Mouse (Mus musculus): ENCODE data around the gene Vamp8. TPM values are rescaled to one million over a fixed set of nuclear protein-coding genes. Genes with fewer than 3 reads are reported as not detected.
A peak's percentile ranks its signal among the peaks of the same experiment; 100 is the strongest.

Vamp8 gene
- polyA plus RNA-seq, 1 experiment from 2014 or later = 146 TPM

DNA sequence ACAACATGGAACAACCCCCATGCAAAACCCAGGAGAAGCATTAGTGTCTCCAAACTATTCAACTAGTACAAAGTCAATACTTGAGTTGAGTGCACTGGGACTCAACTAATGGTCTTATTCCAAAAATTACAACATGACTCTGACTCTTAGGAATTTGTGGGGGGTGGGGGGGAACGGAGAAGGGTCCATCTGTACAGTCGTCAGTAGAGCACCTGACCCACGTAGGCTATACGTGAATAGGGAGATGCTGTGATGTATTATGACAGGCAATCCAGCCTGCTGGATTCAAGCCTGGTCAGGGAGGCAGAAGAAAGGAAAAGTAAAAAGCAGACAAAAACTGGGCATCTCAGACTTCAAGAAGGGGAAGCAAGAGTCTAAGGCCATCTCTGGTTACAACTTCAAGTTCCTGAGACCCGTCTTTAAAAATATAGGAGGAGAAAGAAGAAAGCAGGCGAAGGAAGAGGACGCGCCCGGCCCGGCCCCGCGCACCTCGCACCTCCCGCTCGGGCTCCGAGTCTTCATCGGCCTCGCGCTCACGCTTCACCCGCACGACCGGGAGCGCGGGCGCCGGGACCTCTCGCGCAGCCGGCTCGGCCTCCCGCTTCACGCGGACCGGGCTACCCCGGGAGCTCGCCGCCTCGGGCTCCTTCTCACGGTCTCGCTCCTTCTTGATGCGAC is 46.0 kb downstream of the Vamp8 start:
- peaks cover 40% of the 10 kb centered on the region for H3K4me1 ChIP-seq
- no peaks in the 10 kb centered on the region for H3K9me3 ChIP-seq
- H3K27ac ChIP-seq = peak overlapping the region; percentile 44; the same call in 1 of the 2 replicates
- H3K4me2 ChIP-seq (replicated peaks) = peak overlapping the region; percentile 91
- peaks cover 30% of the 10 kb centered on the region for H3K36me3 ChIP-seq
- ATAC-seq (ENCODE audit: low FRiP score, low read depth) = peak; percentile 20; the same call in 1 of the 2 replicates
- peak overlapping the region; percentile 92 for H3K9ac ChIP-seq
- no peaks in the 10 kb centered on the region for H3K27me3 ChIP-seq
- under 1% methylated on average over 42 of the region's 42 CpGs for WGBS
- H3K4me3 ChIP-seq = peak overlapping the region; percentile 90

DNA sequence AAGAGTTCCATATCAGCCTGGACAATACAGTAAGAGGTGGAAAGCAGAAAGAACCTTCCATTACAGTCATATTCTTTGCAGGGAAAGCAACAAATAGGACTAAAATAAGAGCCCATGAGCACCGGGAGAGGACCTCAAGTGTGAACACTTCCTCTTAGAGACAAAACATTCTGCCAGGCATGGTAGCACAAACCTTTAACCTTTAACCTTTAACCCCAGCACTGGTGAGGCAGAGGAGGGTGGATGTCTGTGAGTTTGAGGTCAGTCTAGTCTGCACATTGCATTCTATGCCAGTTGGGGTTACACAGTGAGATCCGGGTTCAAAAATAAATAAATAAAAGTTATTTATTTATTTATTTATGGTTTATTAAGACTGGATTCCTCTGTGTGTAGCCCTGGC is 50.0 kb downstream of the Vamp8 start:
- Histone ChIP-seq H3K27me3 (no peaks in the 10 kb centered on the region), H3K4me1 (peaks cover 14% of the 10 kb centered on the region), H3K36me3 (peaks cover 59% of the 10 kb centered on the region), H3K9ac (no peak overlapping the region), H3K4me2 (replicated peaks) (no peak overlapping the region), H3K4me3 (no peak overlapping the region), H3K27ac (no peak overlapping the region; the same call in 1 of the 2 replicates), H3K9me3 (no peaks in the 10 kb centered on the region)
- WGBS = 71% methylated on average over 2 of the region's 2 CpGs
- ATAC-seq (ENCODE audit: low FRiP score, low read depth) = no peak

Other genes with a start within 250 kb of the Vamp8 start
- gene Atoh8, start 155.1 kb downstream of the Vamp8 start, polyA plus RNA-seq (2015; fragmentation: Nextera tagmentation; extraction: Ambion mirVana) = 31.5 and 32.3 TPM in 2 replicates
- not detected in 2 replicates for gene Sftpb, start 86.1 kb downstream of the Vamp8 start, polyA plus RNA-seq (2015; fragmentation: Nextera tagmentation; extraction: Ambion mirVana)
- gene Usp39, start 45.5 kb downstream of the Vamp8 start, polyA plus RNA-seq (2015; fragmentation: Nextera tagmentation; extraction: Ambion mirVana) = 51.5 and 51.7 TPM in 2 replicates
- 28.6 and 30.2 TPM in 2 replicates for gene 0610030E20Rik, start 43.4 kb downstream of the Vamp8 start, polyA plus RNA-seq (2015; fragmentation: Nextera tagmentation; extraction: Ambion mirVana)
- 12.1 and 14.6 TPM in 2 replicates for gene Tmem150a, start 35.3 kb downstream of the Vamp8 start, polyA plus RNA-seq (2015; fragmentation: Nextera tagmentation; extraction: Ambion mirVana)
- gene Rnf181, start 23.7 kb downstream of the Vamp8 start, polyA plus RNA-seq (2015; fragmentation: Nextera tagmentation; extraction: Ambion mirVana) = 90.9 and 94.0 TPM in 2 replicates
- gene Vamp5, start 10.2 kb downstream of the Vamp8 start, polyA plus RNA-seq (2015; fragmentation: Nextera tagmentation; extraction: Ambion mirVana) = 21.1 and 22.6 TPM in 2 replicates
- gene Ggcx, start 23.6 kb upstream of the Vamp8 start, polyA plus RNA-seq (2015; fragmentation: Nextera tagmentation; extraction: Ambion mirVana) = 43.5 and 47.8 TPM in 2 replicates
- 426 and 435 TPM in 2 replicates for gene Mat2a, start 48.9 kb upstream of the Vamp8 start, polyA plus RNA-seq (2015; fragmentation: Nextera tagmentation; extraction: Ambion mirVana)
- 0.15 and 0.28 TPM in 2 replicates for gene Sh2d6, start 131.0 kb upstream of the Vamp8 start, polyA plus RNA-seq (2015; fragmentation: Nextera tagmentation; extraction: Ambion mirVana)
- gene Capg, start 153.7 kb upstream of the Vamp8 start, polyA plus RNA-seq (2015; fragmentation: Nextera tagmentation; extraction: Ambion mirVana) = 35.8 and 41.3 TPM in 2 replicates
- gene Elmod3, start 207.7 kb upstream of the Vamp8 start, polyA plus RNA-seq (2015; fragmentation: Nextera tagmentation; extraction: Ambion mirVana) = 15.3 and 16.7 TPM in 2 replicates
- 15.1 and 17.9 TPM in 2 replicates for gene Retsat, start 207.8 kb upstream of the Vamp8 start, polyA plus RNA-seq (2015; fragmentation: Nextera tagmentation; extraction: Ambion mirVana)
- gene Tgoln1, start 226.3 kb upstream of the Vamp8 start, polyA plus RNA-seq (2015; fragmentation: Nextera tagmentation; extraction: Ambion mirVana) = 22.0 and 23.0 TPM in 2 replicates